Mouse (Mus musculus) limb, embryonic 11.5 days (tissue): Measurements from ENCODE around the gene Ubr1. TPM values are rescaled to one million over a fixed set of nuclear protein-coding genes. Genes with fewer than 3 reads are reported as not detected.
A peak's percentile ranks its signal among the peaks of the same experiment; 100 is the strongest.

Source experiments
- ATAC-seq: fragments of 200-750 bp; cut with Nextera tagmentation; 2 replicates; pipeline ENCODE4 v1.8.0; 2017; ENCODE audit warnings: low read depth; ENCODE audit not compliant: insufficient number of reproducible peaks, low FRiP score, low TSS enrichment
- DNase-seq: peaks from one replicate; pipeline ENCODE4 v3.0.0-alpha.2; 2015; ENCODE audit warnings: low spot score
- H3K27ac ChIP-seq: fragments of 300-500 bp; sonication (generic); replicated peaks from 2 replicates; pipeline ENCODE4 v1.5.1; 2014; ENCODE audit warnings: low read depth, mild to moderate bottlenecking, low read length
- H3K27me3 ChIP-seq: fragments of 300-500 bp; sonication (generic); 2 replicates; pipeline ENCODE4 v1.6.1; 2014; ENCODE audit warnings: mild to moderate bottlenecking, low read length, mixed read lengths; ENCODE audit not compliant: control insufficient read depth, insufficient read depth
- H3K36me3 ChIP-seq: fragments of 300-500 bp; sonication (generic); 2 replicates; pipeline ENCODE4 v1.6.1; 2014; ENCODE audit warnings: mild to moderate bottlenecking, low read length, moderate library complexity, mixed read lengths; ENCODE audit not compliant: control insufficient read depth, insufficient read depth
- H3K4me1 ChIP-seq: fragments of 300-500 bp; sonication (generic); 2 replicates; pipeline ENCODE4 v1.6.1; 2014; ENCODE audit warnings: low read length, mixed read lengths; ENCODE audit not compliant: control insufficient read depth, insufficient read depth
- H3K4me2 ChIP-seq: fragments of 300-500 bp; sonication (generic); 2 replicates; pipeline ENCODE4 v1.6.1; 2014; ENCODE audit warnings: low read depth, mild to moderate bottlenecking, moderate library complexity; ENCODE audit not compliant: severe bottlenecking
- H3K4me3 ChIP-seq: fragments of 300-500 bp; sonication (generic); 2 replicates; pipeline ENCODE4 v1.5.1; 2014; ENCODE audit warnings: low read depth, low read length
- H3K9ac ChIP-seq: fragments of 300-500 bp; sonication (generic); 2 replicates; pipeline ENCODE4 v1.6.1; 2014; ENCODE audit warnings: mild to moderate bottlenecking, low read length
- H3K9me3 ChIP-seq: fragments of 300-500 bp; sonication (generic); 2 replicates; pipeline ENCODE4 v1.6.1; 2016; ENCODE audit warnings: low read length; ENCODE audit not compliant: control insufficient read depth
- WGBS: fragments of 180-500 bp; shearing (Covaris S2); extraction: QIAGEN DNeasy Blood & Tissue Kit; methylation state at CpG from one replicate; pipeline ENCODE4 v1.1.7; 2014; 5-methylcytosine and 5-hydroxymethylcytosine counted together
- polyA plus RNA-seq: library from polyadenylated mRNA; unstranded; fragments of >200 nt; fragmentation: Nextera tagmentation; extraction: Ambion mirVana; gene quantifications from 2 replicates; pipeline ENCODE4 v1.2.1, GENCODE M21; 2014

Ubr1 gene
- polyA plus RNA-seq = 23.2 and 27.7 TPM in 2 replicates

- H3K4me1 ChIP-seq = no peaks in the 10 kb centered on the region
- under 1% methylated on average over 39 of the region's 39 CpGs for WGBS
- no peaks in the 10 kb centered on the region for H3K9me3 ChIP-seq
- ATAC-seq (peak; percentile 84), DNase-seq (peak; percentile 90)
- peak within 1 kb of the TSS; percentile 58 for H3K4me2 ChIP-seq
- H3K27me3 ChIP-seq = no peaks in the 10 kb centered on the region
- peak within 1 kb of the TSS; percentile 89 for H3K4me3 ChIP-seq
- H3K27ac ChIP-seq = peak within 1 kb of the TSS; percentile 56
- H3K36me3 ChIP-seq = no peaks in the 10 kb centered on the region
- H3K9ac ChIP-seq = peak within 1 kb of the TSS; percentile 90
Measured at GRCm38 (mm10) chr2:120970559-120971080, at the start of gene Ubr1. Gene Ubr1 (minus strand): TSS chr2:120970715.

- no peaks in the 10 kb centered on the region for H3K27me3 ChIP-seq
- no peak overlapping the region for H3K4me3 ChIP-seq
- H3K4me2 ChIP-seq = no peak overlapping the region
- DNase-seq (no peak), ATAC-seq (no peak)
- H3K27ac ChIP-seq = no peak overlapping the region
- H3K4me1 ChIP-seq = no peaks in the 10 kb centered on the region
- no peak overlapping the region for H3K9ac ChIP-seq
- no peaks in the 10 kb centered on the region for H3K9me3 ChIP-seq
- H3K36me3 ChIP-seq = peaks cover 3% of the 10 kb centered on the region; the same call in 1 of the 2 replicates
- 94% methylated on average over 1 of the region's 1 CpGs for WGBS
Measured at GRCm38 (mm10) chr2:121017151-121017550, 46.6 kb upstream of the Ubr1 start.

- no peaks in the 10 kb centered on the region for H3K27me3 ChIP-seq
- no peak for DNase-seq
- H3K9ac ChIP-seq = no peak overlapping the region
- H3K9me3 ChIP-seq = no peaks in the 10 kb centered on the region
- no peak for ATAC-seq
- 89% methylated on average over 9 of the region's 9 CpGs for WGBS
- H3K4me2 ChIP-seq = no peak overlapping the region
- no peak overlapping the region for H3K4me3 ChIP-seq
- no peaks in the 10 kb centered on the region for H3K4me1 ChIP-seq
- H3K36me3 ChIP-seq = peaks cover 3% of the 10 kb centered on the region; the same call in 1 of the 2 replicates
- no peak overlapping the region for H3K27ac ChIP-seq
Measured at GRCm38 (mm10) chr2:121016226-121016625, 45.7 kb upstream of the Ubr1 start.

GRCm38 (mm10) chr2:121015507-121015906, 45.0 kb upstream of the Ubr1 start:
- no peak for DNase-seq
- Histone ChIP-seq H3K27ac (no peak overlapping the region), H3K4me1 (no peaks in the 10 kb centered on the region), H3K4me2 (no peak overlapping the region), H3K9me3 (no peaks in the 10 kb centered on the region), H3K36me3 (peaks cover 3% of the 10 kb centered on the region; the same call in 1 of the 2 replicates), H3K4me3 (no peak overlapping the region), H3K27me3 (no peaks in the 10 kb centered on the region), H3K9ac (no peak overlapping the region)
- no peak for ATAC-seq
- WGBS = 91% methylated on average over 2 of the region's 2 CpGs

- peaks cover 3% of the 10 kb centered on the region; the same call in 1 of the 2 replicates for H3K36me3 ChIP-seq
- peaks cover 6% of the 10 kb centered on the region; the same call in 1 of the 2 replicates for H3K4me1 ChIP-seq
- H3K27ac ChIP-seq = no peak overlapping the region
- DNase-seq (no peak), ATAC-seq (no peak)
- no peak overlapping the region for H3K9ac ChIP-seq
- no peak overlapping the region for H3K4me2 ChIP-seq
- no peaks in the 10 kb centered on the region for H3K9me3 ChIP-seq
- H3K27me3 ChIP-seq = no peaks in the 10 kb centered on the region
- WGBS = 89% methylated on average over 9 of the region's 9 CpGs
- no peak overlapping the region for H3K4me3 ChIP-seq
Measured at GRCm38 (mm10) chr2:121012676-121013075, 42.2 kb upstream of the Ubr1 start.

GRCm38 (mm10) chr2:121009071-121009677, 38.7 kb upstream of the Ubr1 start:
- Histone ChIP-seq H3K9ac (peak overlapping the region; percentile 52; the same call in 1 of the 2 replicates), H3K36me3 (no peaks in the 10 kb centered on the region), H3K4me1 (peaks cover 6% of the 10 kb centered on the region; the same call in 1 of the 2 replicates), H3K9me3 (no peaks in the 10 kb centered on the region), H3K27me3 (no peaks in the 10 kb centered on the region), H3K27ac (no peak overlapping the region), H3K4me3 (peak overlapping the region; percentile 64), H3K4me2 (peak overlapping the region; percentile 86)
- DNase-seq (no peak), ATAC-seq (no peak)
- 29% methylated on average over 5 of the region's 5 CpGs for WGBS

GRCm38 (mm10) chr2:121008664-121009007, 38.1 kb upstream of the Ubr1 start:
- peak; percentile 14; the same call in 1 of the 2 replicates for ATAC-seq
- no peaks in the 10 kb centered on the region for H3K27me3 ChIP-seq
- no peaks in the 10 kb centered on the region for H3K36me3 ChIP-seq
- no peak overlapping the region for H3K27ac ChIP-seq
- H3K9me3 ChIP-seq = no peaks in the 10 kb centered on the region
- no peak for DNase-seq
- WGBS = 2% methylated on average over 12 of the region's 12 CpGs
- peak overlapping the region; percentile 52 for H3K9ac ChIP-seq
- peaks cover 6% of the 10 kb centered on the region; the same call in 1 of the 2 replicates for H3K4me1 ChIP-seq
- peak overlapping the region; percentile 64 for H3K4me3 ChIP-seq
- peak overlapping the region; percentile 86 for H3K4me2 ChIP-seq

- Histone ChIP-seq H3K36me3 (no peaks in the 10 kb centered on the region), H3K4me2 (peak within 1 kb of the TSS; percentile 86), H3K27ac (no peak within 1 kb of the TSS), H3K9me3 (no peaks in the 10 kb centered on the region), H3K4me1 (peaks cover 6% of the 10 kb centered on the region; the same call in 1 of the 2 replicates), H3K9ac (peak within 1 kb of the TSS; percentile 52), H3K4me3 (peak within 1 kb of the TSS; percentile 64), H3K27me3 (no peaks in the 10 kb centered on the region)
- 2% methylated on average over 34 of the region's 34 CpGs for WGBS
- DNase-seq (peak; percentile 90), ATAC-seq (peak; percentile 95)
Measured at GRCm38 (mm10) chr2:121007925-121008663, 37.6 kb upstream of the Ubr1 start, which contains the start of gene Ccndbp1. Gene Ccndbp1 (plus strand): TSS chr2:121008403.
